Mouse (Mus musculus) G1E (cell line): ENCODE results near the gene Tln2.

Source experiments
- CTCF ChIP-seq: IDR thresholded peaks from 2 replicates; pipeline ENCODE4 v1.5.1; 2012; ENCODE audit warnings: low read depth, low read length, inconsistent platforms, mixed read lengths
- GATA1 ChIP-seq: IDR thresholded peaks from 2 replicates; pipeline ENCODE4 v1.6.1; 2012; ENCODE audit warnings: borderline replicate concordance, low read length, inconsistent platforms, mixed read lengths
- GATA2 ChIP-seq: IDR thresholded peaks from 2 replicates; pipeline ENCODE4 v1.6.1; 2012; ENCODE audit warnings: low read depth, low read length, inconsistent platforms, borderline replicate concordance
- POLR2AphosphoS5 ChIP-seq: IDR thresholded peaks from 2 replicates; pipeline ENCODE4 v1.6.1; 2012; ENCODE audit warnings: low read depth, low read length, inconsistent platforms; ENCODE audit not compliant: insufficient replicate concordance
- TAL1 ChIP-seq: conservative IDR thresholded peaks from 2 replicates; pipeline ENCODE4 v1.6.1; 2012; ENCODE audit warnings: low read depth, low read length, inconsistent platforms, mixed read lengths

GRCm38 (mm10) chr9:67592726-67593125, 33.2 kb upstream of the Tln2 start:
- TF ChIP-seq CTCF (no peak), GATA1 (no peak), GATA2 (no peak), TAL1 (no peak), POLR2AphosphoS5 (no peak)
